Mouse (Mus musculus) lung, postnatal 10 days (tissue): Measurements from ENCODE around the gene Col9a3.

Experiments
- DNase-seq: peaks from one replicate; pipeline ENCODE4 v3.0.0; 2021

The Col9a3 gene

DNA sequence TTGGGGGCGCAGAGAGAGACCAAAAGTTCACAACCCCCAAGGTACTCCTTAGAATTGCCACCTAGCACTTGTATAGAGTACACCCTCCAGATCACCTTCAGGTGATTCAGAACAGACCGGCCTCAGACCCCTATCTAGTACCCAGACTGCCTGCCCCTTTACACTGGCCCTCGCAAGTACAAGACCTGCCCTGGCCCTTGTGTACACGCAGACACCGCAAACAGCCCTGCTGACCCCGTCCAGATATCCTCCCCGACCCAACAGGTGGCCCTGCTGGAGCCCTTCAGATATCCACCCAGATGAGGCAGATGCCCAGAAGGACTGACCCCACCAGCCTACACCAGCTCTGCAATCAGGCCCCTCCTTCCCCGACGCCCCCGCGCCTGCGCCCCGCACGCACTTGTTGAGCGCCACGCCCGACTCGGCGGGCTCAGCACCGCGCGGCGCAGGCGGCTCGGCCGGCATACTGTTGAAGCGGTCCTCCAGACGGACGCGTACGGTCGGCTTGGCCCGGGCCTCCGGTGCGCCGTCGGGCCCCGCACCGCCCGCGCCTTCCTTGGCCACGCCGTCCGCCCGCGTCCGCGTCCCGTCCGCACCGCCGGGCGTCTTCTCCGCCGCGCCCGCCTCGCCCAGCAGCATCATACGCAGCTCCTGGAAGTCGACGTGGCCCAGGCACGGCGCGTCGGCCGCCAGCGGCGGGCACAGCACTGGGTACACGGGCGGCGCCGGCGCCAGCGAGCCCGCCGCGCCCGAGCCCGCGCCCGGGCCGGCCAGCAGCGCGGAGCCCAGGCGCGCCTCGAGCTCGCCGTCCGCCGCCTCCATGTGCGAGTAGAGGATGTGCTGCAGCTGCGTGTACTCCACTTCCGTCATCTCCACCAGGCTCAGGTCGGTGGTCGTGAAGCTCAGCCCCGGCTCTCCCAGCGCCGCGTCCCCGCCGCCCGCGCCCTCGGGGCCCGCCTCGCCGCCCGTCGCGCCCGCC lies 44.3 kb downstream of the Col9a3 start:
- DNase-seq, result no peak

- DNase-seq, result no peak
These were observed 45.1 kb downstream of the Col9a3 start, which contains the start of gene Tcfl5 for GRCm38 (mm10) chr2:180642555-180643260. TSS of gene Tcfl5 (minus strand) at chr2:180642708.

GRCm38 (mm10) chr2:180643626-180644025 lies 46.0 kb downstream of the Col9a3 start:
- no peak for DNase-seq

GRCm38 (mm10) chr2:180646841-180647240 lies 49.3 kb downstream of the Col9a3 start:
- DNase-seq, result no peak

DNA sequence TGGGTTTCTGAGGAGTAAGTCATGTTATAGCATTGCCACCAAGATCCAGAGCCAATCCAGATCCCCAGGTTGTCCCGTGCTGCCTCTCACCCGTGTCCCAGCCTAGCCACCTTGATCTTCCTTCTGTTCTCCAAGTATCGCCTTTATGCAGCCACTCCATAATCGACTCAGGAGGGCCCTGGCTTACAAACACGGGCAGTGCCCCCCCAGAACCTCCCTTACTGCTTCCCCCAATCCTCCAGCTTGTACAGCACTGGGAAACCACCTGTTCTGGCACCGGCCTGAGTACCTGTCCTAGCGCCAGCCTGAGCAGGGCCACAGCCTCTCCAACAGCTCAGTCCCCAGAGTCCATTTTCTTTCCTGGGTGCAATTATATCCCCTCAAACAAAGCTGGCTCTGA lies 57.1 kb downstream of the Col9a3 start:
- DNase-seq, result no peak

GRCm38 (mm10) chr2:180655150-180655549 lies 57.6 kb downstream of the Col9a3 start:
- DNase-seq, result no peak

GRCm38 (mm10) chr2:180657394-180658013 lies 59.9 kb downstream of the Col9a3 start:
- peak; percentile 86 for DNase-seq

GRCm38 (mm10) chr2:180658381-180658780 lies 60.8 kb downstream of the Col9a3 start:
- no peak for DNase-seq

DNA sequence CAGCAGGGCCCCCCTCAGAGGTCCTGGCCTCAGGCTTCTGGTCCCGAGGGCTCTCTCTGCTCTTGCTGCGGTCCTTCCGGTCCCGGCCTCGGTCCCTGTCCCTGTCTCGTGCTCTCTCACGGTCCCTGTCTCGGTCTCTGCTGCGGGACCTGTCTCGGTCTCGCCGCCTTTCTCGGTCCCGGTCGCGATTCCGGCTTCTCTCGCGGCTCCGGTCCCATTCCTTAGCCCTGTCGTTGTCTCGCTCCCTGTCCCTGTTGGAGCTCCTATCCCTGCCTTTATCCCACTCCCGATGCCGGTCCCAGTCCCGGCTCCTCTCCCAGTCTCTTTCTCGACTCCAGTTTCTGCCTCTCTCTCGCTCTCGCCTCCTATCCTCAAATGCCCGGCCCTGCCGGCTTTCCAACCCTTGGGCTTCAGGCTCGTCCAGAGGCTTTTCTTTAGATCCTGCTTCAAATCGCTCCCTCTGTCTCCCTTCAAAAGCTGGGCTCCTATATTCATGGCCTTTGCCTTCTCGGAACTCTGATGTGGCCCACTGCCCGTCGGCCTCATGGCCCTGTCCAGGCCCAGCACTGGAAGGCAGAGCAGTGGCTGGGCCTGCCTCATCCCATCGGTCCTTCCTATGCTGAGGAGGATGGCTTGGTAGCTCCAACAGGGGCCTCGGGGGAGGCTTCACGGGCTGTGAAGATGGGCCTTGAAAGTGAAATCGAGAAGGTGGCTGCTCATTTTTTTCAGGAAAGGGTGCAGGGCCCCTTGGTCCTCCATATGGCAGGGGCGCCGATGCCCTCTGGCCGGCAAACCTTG lies 62.0 kb downstream of the Col9a3 start:
- DNase-seq, result no peak

- DNase-seq, result no peak
These were observed 62.9 kb downstream of the Col9a3 start for GRCm38 (mm10) chr2:180660521-180660920.

DNA sequence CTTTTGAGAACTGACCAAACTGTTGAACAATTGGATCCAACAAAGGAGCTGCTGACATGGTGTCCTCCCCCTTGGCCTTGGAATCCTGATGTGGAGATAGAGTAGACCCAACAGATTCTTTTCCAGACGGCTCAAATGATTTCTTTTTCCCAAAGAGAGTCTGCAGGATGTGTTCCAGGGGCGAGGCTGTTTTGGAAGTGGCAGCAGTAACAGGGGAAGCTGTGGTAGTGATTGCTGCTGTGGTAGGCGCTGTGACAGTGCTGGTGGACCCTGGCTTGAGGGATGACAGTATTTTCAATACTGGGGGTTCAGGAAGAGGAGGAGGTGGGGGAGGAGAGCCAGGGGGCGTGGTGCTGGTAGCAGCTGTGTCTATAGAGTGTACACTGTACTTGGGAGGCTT lies 64.4 kb downstream of the Col9a3 start:
- no peak for DNase-seq
